In genomic region chr7:111455541-111455940, GRCm38 (mm10) we compare ENCODE assay signal across 25 mouse cellular contexts.
DNase-seq lines count a peak whose midpoint lies in the region; ATAC-seq and TF ChIP-seq lines count a peak whose summit lies in the region.
"Had no signal": no experiment of that assay in that cellular context is flagged by ENCODE, and none has a peak within 500 bp of the region (broad histone marks: within the 10 kb centered on the region; RNA-seq: fewer than 3 reads in every experiment).

No protein-coding gene starts in this region.

- peak; percentile 12 to 29 for DNase-seq in adrenal gland, postnatal 36 days
- DNase-seq in adrenal gland, adult 18-20 months (ENCODE audit: low spot score in 2 of 2), result no peak
- peak; percentile 71 for DNase-seq in heart, adult 11 months
- peak; percentile 58 for DNase-seq in 3T3-L1 (ENCODE audit: low read depth, low spot score)
- peak; percentile 17 for DNase-seq in adipocyte (ENCODE audit: low spot score)
- no peak for DNase-seq in layer of hippocampus, adult 2 months (ENCODE audit: low spot score in 2 of 2)
- no peak for DNase-seq in cerebellum, postnatal 10 days
- DNase-seq: adrenal gland, adult 8-10 months; adrenal gland, postnatal 14 days; cerebellum, adult 11-12 months; cerebellum, adult 2 months; cerebellum, adult 9-10 months; cerebellum, postnatal 14 days; cerebellum, postnatal 36 days; embryo, embryonic 11 days had no signal

- no peak for ATAC-seq in heart, embryonic 11.5 days (replicated peaks; ENCODE audit: insufficient number of reproducible peaks, low FRiP score, low TSS enrichment)
- ATAC-seq: activated CD4-positive, CD25-positive, alpha-beta regulatory T cell, adult 4 months; forebrain, embryonic 14.5 days; forebrain, embryonic 16.5 days; Patski had no signal

- H3K36me3 ChIP-seq in heart, embryonic 11.5 days (ENCODE audit: control insufficient read depth, insufficient read depth, low read length), result no peaks in the 10 kb centered on the region
- H3K36me3 ChIP-seq: embryonic facial prominence, embryonic 13.5 days; embryonic facial prominence, embryonic 15.5 days; forebrain, embryonic 10.5 days; forebrain, embryonic 12.5 days had no signal

- no peak overlapping the region for H3K4me3 ChIP-seq in heart, embryonic 11.5 days (ENCODE audit: low read depth, low read length)
- H3K4me3 ChIP-seq in layer of hippocampus, adult 2 months, result no peak overlapping the region
- H3K4me3 ChIP-seq: embryonic facial prominence, embryonic 13.5 days; embryonic facial prominence, embryonic 15.5 days; erythroblast, embryonic 14.5 days; forebrain, embryonic 10.5 days; forebrain, embryonic 12.5 days had no signal

- H3K9ac ChIP-seq in heart, embryonic 11.5 days (ENCODE audit: low read depth, low read length), result no peak overlapping the region
- H3K9ac ChIP-seq: embryonic facial prominence, embryonic 13.5 days; embryonic facial prominence, embryonic 15.5 days; forebrain, embryonic 12.5 days had no signal

- H3K4me2 ChIP-seq in heart, embryonic 11.5 days, result no peak overlapping the region
- H3K4me2 ChIP-seq: embryonic facial prominence, embryonic 13.5 days; embryonic facial prominence, embryonic 15.5 days; forebrain, embryonic 12.5 days had no signal

- TF ChIP-seq CTCF in layer of hippocampus, adult 2 months (conservative IDR thresholded peaks at IDR 0.05), result no peak

- H3K4me1 ChIP-seq in heart, embryonic 11.5 days (ENCODE audit: control insufficient read depth, insufficient read depth, low read length), result peaks cover 12% of the 10 kb centered on the region; the same call in 1 of the 2 replicates
- H3K4me1 ChIP-seq: embryonic facial prominence, embryonic 13.5 days; forebrain, embryonic 12.5 days had no signal

- WGBS in heart, embryonic 11.5 days (ENCODE audit: insufficient replicate concordance), result 84% methylated on average over 4 of the region's 4 CpGs

- no peak overlapping the region for H3K27ac ChIP-seq in heart, embryonic 11.5 days (ENCODE audit: low read depth, low read length)
- H3K27ac ChIP-seq in layer of hippocampus, adult 2 months, result no peak overlapping the region
- H3K27ac ChIP-seq: embryonic facial prominence, embryonic 13.5 days; embryonic facial prominence, embryonic 15.5 days; forebrain, embryonic 10.5 days; forebrain, embryonic 12.5 days had no signal

- no peaks in the 10 kb centered on the region for H3K27me3 ChIP-seq in heart, embryonic 11.5 days (ENCODE audit: control insufficient read depth, insufficient read depth, low read length)
- H3K27me3 ChIP-seq: embryonic facial prominence, embryonic 13.5 days; embryonic facial prominence, embryonic 15.5 days; forebrain, embryonic 12.5 days; Patski had no signal

- H3K9me3 ChIP-seq in heart, embryonic 11.5 days (replicated peaks; ENCODE audit: control insufficient read depth, low read length), result no peaks in the 10 kb centered on the region
- H3K9me3 ChIP-seq: embryonic facial prominence, embryonic 13.5 days; embryonic facial prominence, embryonic 15.5 days; forebrain, embryonic 10.5 days; forebrain, embryonic 12.5 days had no signal

Comparison
In these comparisons a context has a peak if more than half of its experiments do, and no peak if none do; other contexts are left out.
1. DNase-seq: peak in adrenal gland, postnatal 36 days (2 of 2), heart, adult 11 months (single experiment), 3T3-L1 (single experiment) and adipocyte (single experiment); none in adrenal gland, adult 18-20 months (0 of 2), layer of hippocampus, adult 2 months (0 of 2) and cerebellum, postnatal 10 days (0 of 2).